Mouse (Mus musculus) small intestine, adult 2 months (tissue): Measurements from ENCODE around the gene Krtap4-9.
"Not testable (repeated sequence)": the region's sequence is repeated elsewhere in the genome, so short reads cannot be mapped to it uniquely, and the experiment has no call there.

ENCODE experiments used
- CTCF ChIP-seq: fragments of 200-500 bp; IDR thresholded peaks from 2 replicates; pipeline ENCODE4 v1.5.1; 2012; ENCODE audit warnings: low read depth, mild to moderate bottlenecking, control low read depth, inconsistent platforms, low read length, moderate library complexity, mixed read lengths; ENCODE audit not compliant: insufficient replicate concordance, insufficient read length; ENCODE audit errors: extremely low read depth
- POLR2A ChIP-seq: fragments of 200-500 bp; IDR thresholded peaks from 2 replicates; pipeline ENCODE4 v1.6.1; 2012; ENCODE audit warnings: low read depth, mild to moderate bottlenecking, control low read depth, inconsistent platforms, low read length, moderate library complexity

GRCm38 (mm10) chr11:99772813-99773212 lies 12.2 kb upstream of the Krtap4-9 start, which contains the start of gene Gm11595:
- TF ChIP-seq POLR2A, CTCF: not testable (repeated sequence)
